Mouse (Mus musculus): Measurements from ENCODE around the gene Ttyh2. TPM values are rescaled to one million over a fixed set of nuclear protein-coding genes. Genes with fewer than 3 reads are reported as not detected.

Ttyh2 gene
- polyA plus RNA-seq, 2 experiments from 2014 or later = 2.4 to 3.3 TPM

- no peak for ATAC-seq
These were observed 36.2 kb downstream of the Ttyh2 start for GRCm38 (mm10) chr11:114711393-114711792.

DNA sequence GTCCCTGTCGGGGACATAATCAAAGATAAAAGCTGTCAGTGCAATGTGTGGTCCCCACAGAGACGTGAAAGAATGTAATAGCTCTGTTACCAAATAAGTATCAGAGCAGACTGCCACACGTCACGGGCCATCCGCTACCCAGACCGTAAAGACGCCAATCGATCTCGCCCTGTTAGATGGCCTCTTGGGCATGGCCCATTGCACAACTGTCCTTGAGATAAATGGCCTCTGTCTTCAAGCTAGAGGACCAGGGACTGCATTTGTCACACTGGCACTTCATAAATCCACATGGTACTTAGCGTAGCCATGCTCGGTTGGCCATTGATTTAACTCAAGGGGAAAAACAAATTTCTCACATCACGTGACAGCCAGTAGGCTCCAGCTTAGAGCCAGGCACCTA is 36.6 kb downstream of the Ttyh2 start:
- ATAC-seq = no peak

- ATAC-seq = no peak
These were observed 39.3 kb downstream of the Ttyh2 start for GRCm38 (mm10) chr11:114714526-114714925.

- no peak for ATAC-seq
These were observed 40.3 kb downstream of the Ttyh2 start for GRCm38 (mm10) chr11:114715531-114715930.

DNA sequence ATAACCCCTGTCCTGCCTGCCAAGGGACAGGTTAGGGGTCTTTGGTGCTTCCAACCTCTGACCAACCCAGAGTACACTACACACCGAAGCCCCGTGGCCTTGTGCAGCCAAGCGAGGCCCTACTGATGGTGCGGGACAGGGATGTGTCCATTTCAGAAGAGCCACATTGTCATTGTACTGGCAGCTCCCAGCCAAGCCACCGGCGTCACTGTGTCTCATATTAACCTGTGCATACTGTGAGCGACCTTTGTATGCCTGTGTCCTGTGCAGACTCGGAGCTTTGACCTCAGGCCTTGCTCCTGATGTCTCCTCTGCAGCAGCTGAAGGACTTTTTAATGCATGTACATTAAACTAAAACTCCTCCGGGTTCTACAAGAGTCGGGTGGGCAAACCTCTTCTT is 45.3 kb downstream of the Ttyh2 start:
- ATAC-seq = no peak

DNA sequence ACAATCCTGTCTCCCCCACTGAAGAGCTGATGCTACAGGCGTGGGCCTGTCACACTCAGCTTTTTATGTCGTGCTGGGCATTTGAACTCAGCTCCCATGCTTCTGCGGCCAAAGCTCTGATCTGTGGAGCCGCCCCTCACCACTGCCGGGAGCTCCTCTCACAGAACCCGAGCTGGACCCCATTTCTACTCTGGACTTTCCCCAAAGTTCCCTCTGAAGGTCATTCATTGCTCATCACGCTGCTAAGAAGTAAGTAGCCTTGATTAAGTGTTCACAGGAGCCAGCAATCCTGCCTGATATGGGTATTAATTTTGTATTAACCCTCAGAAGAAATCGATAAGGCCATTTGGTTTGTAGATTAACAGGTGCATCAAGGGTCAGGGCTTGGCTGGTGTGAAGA is 47.2 kb downstream of the Ttyh2 start:
- ATAC-seq = no peak

DNA sequence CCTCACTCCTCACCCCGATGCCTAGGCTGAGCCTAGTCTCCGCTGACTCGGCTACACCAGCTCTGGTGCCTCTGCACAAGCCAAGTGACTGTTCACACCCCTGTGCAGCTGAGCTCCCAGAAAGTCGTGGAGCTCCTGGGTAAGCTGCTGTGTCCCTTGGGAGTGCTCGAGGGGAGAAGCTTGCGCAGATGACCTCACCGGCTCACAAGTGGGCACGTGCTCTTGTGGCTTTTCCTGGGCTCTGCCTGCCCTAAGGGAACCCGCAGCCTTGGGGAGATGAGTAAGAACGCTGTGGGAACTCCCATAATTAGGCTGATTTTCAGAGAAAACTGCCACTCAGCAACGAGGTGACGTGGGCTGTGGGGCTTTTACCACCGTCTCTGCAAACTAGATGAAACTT is 47.8 kb downstream of the Ttyh2 start:
- no peak for ATAC-seq

DNA sequence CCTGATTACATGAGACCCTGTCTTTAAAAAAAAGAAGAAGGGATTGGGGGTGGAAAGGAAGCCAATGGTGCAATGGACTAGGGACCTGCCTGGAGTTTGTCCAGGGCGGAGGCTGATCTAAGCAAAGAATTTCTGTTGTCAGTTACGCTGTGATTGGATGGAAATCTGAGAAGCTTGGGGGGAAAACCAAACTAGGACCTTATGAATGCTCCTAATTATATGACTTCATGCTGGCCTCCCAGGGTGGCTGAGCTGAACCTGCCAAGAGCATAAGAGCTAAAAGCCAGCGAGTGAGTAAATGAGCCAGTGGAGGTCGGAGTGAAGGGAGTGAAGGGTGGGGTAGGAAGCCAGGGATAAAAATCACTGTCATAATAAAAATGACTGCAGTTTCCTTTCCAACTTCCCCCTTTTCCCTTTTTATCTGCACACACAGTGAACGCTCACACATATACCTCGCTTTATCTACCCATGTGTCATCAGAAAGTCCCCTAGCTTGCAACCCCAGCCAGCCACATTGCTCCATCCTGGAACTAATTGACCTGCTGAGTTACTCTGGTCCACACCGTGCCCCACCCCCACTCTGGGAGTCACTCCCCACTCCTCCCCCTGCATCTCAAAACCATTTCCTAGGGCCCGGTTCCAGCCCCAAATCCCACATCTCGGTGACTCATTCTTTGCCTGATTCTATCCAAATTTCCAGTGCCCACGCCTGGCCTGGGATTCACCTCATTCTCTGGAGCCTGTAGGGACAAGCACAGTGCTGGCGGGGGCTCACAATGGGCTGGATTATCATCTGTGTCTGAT is 49.8 kb downstream of the Ttyh2 start:
- no peak for ATAC-seq

DNA sequence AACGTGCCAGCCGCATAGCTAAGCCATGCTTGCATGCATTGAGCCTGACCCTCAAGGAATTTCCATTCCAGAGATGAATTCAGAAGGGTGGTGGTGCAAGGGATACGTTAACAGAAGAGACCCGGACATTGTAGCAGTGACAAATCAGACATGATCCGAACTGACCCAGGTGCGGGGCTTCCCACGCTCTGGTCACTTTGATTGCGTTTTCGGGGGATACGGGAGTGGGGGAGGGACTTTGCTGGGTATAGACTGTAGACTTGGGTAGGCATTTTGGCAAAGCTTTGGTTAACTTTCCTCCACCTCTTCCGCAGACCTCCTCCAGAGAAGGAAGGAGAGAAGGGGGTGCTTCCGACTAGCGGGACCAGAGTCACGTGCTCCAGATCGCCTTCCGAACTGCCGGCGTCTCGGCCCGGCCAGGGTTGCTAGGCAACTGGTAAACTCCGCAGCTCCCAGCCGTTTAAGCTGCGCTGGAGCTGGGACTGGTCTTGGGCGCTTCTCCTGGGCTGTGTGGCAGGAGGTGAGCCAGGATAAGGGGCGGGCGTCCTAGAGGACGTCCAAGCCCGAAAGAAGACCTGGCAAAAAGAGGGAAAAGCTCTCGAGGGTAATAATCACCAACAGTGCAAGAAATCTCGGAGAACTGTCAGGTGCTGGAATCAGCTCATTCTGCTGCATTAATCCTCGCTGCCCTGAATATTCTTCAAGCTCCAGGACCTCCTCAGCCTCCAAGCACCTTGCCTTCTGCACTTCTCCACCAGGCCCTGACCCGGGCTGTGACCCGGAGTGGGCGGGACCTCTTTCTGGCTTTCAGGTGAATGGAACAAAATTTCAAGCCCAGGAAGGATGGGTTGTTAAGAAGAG is 52.0 kb downstream of the Ttyh2 start, which contains the start of gene Dnaic2:
TSS of gene Dnaic2 (plus strand) at position 444 of the 861 bp plus-strand sequence.
- no peak for ATAC-seq

DNA sequence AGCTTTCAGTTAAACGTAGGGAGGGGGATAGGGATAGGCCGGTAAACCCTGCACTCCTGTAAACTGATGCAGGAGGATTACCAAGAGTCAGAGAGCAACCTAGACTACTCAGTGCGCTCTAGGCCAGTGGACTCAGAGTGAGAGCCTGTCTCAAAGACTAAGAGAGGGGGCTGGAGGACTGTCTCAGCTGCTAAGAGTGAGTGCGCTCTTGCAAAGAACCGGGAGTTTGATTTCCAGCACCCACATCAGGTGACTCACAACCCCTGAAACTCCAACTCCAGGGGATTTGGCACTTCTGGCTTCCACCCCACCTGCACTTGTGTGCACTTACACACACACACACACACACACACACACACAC is 52.6 kb downstream of the Ttyh2 start:
- no peak for ATAC-seq

DNA sequence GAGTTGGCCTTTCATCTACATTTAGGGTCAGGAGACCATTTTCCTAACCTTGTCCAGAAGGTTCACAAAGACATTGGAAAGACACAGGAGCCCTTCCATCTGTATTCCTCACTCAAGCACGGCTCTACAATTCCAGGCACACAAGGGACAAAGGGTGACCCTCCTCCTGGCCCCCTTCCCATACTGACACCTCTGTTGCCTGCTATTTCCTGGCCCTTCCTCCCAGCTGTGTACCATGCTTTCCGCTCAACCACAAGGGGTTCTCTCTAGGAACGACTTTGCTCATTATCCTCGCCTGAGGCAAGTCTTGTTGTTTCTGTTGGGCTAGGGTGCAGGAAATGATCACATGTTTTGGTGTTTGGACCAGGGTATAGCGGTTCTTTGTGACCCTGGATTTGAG is 53.1 kb downstream of the Ttyh2 start:
- no peak for ATAC-seq

GRCm38 (mm10) chr11:114729832-114730363 is 54.7 kb downstream of the Ttyh2 start:
- no peak for ATAC-seq

DNA sequence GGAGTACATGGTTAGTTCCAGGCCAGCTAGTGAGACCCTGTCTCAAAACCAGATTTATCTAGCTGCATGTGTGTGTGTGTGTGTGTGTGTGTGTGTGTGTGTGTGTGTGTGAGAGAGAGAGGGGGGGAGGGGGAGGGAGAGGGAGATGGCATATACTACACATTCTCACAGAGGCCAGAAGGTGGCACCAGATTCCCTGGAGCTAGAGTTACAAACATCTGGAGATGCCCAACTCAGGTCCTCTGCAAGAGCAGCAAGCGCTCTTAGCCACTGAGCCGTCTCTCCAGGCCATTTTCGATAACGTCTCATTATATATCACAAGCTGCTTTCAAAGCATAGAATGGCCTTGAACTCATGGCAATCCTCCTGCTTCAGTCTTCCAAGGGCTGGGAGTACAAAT is 56.5 kb downstream of the Ttyh2 start:
- ATAC-seq = no peak

DNA sequence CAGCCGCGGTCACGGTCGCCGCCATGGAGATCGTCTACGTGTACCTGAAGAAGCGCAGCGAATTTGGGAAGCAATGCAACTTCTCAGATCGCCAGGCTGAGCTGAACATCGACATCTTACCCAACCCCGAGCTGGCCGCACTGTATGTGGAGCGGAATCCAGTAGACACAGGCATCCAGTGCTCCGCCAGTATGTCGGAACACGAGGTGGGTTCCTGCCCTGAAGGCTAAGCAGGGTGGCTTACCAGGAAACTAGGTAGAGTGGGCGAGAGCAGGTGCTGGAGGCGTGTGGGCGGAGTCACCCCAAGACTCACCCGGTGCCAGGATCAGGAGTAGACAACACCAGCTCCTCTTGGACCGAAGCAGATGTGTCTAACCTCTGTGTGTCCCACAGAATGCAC is 57.7 kb downstream of the Ttyh2 start:
- no peak for ATAC-seq

GRCm38 (mm10) chr11:114736111-114736510 is 60.9 kb downstream of the Ttyh2 start:
- no peak for ATAC-seq

DNA sequence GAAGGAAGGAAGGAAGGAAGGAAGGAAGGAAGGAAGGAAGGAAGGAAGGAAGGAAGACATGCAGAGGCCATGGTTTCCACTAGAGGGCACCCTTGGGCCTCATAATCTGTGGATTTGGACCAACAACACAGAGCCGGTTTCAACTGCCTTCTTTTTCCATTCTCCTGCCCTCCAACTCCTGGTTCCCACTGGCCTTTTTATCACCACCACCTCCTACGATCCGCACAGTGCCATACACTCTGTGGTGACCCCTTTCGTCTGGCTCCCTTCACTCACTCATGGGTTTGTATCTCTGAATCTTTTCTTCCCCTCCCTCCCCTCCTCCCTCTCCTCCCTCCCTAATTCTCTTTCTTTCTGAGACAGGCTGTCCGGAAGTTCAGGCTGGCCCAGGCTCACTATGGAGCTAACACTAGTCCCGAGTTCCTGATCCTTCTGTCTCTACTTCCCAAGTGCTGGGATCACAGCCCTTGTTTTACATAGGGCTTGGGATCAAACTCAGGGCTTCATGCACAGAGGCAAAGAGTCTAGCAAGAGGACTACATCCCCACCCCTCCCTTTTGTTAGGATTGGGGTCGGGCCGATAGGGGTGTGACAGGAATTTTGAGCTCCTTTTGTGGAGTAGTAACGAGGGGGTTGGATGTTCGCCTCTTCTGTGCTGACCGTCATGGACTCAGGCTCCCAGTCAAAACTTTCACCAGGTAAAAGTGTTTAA is 61.8 kb downstream of the Ttyh2 start:
- ATAC-seq = no peak

DNA sequence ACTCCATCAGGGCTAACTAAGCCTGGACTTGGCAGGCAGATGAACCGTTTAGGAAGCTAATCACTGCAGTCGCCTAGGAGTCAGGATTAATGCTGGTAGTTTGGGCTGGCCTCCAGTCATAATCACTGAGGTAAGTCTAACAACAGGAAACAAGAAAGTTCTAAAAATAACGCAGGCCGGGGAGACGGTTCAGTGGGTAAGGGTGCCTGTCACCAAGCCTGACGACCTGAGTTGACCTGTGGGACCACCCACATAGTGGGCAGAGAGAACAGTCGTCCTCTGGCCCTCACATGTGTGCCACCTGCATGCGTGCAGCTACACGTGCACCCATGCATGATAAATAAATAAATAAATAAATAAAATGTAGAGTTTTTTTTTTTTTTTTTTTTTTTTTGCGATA is 65.4 kb downstream of the Ttyh2 start:
- ATAC-seq = no peak

DNA sequence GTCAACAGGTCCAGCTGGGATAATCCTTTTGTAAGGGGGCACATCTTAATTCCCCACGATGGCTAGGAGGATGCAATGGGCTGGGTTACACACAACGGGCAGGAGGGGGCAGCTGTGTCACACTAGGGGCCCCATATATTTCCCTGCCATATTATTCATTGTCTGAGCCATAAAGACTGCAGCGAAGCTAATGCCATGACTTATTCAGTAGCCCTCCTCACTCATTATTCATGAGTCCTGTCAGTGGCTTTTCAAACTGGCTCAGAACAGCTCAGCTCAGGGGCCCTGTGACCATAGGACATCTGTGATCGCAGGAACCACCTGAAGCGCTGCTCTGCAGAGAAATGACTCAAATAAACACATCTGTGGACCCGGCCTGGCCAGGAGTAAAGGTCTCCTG is 66.2 kb downstream of the Ttyh2 start:
- no peak for ATAC-seq

DNA sequence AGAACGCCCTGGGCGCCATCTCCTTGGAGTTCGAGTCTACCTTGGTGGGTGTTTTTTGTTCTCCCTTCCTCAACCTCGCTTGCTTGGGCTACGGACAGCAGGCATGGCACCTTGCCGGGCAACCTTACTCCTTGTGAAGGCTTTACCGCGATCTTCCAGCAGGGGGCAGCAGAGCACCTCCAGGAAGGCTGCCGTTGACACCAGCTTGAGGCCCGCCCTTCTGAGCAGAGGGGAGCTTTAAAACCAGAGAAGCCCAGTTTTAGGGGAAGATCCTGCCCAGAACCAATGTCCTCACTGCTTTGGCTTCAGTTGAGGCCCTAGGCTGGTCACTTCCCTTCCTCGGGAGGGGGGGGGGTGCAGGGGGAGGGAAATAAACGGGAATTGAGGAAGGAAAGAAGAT is 69.9 kb downstream of the Ttyh2 start:
- ATAC-seq = peak; percentile 57

DNA sequence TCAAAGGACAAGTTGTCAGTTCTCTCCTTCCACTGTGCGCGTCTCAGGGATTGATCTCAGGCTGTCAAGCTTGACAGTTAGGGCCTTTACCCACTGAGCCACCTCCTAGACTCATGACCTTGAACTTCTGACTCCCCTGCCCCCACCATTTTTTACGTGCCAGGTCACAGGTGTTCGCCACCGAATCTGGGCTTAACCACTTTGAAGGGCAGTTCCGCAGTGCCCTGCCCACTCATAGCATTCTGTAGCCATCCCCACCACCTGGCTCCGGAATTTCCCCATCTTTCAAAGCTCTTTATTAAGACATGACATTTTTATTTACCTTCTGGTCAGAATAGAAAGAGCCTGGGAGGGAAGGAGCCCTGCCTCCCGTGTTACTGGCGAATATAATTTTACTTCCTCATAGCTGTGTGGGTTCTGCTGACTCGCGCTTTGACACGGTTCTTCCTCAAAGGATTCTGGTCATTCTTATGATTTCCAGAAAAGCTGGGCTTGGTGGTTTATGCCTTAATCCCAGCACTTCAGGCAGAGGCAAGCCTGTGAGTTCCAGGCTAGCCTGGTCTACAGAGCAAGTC is 72.4 kb downstream of the Ttyh2 start:
- no peak for ATAC-seq

DNA sequence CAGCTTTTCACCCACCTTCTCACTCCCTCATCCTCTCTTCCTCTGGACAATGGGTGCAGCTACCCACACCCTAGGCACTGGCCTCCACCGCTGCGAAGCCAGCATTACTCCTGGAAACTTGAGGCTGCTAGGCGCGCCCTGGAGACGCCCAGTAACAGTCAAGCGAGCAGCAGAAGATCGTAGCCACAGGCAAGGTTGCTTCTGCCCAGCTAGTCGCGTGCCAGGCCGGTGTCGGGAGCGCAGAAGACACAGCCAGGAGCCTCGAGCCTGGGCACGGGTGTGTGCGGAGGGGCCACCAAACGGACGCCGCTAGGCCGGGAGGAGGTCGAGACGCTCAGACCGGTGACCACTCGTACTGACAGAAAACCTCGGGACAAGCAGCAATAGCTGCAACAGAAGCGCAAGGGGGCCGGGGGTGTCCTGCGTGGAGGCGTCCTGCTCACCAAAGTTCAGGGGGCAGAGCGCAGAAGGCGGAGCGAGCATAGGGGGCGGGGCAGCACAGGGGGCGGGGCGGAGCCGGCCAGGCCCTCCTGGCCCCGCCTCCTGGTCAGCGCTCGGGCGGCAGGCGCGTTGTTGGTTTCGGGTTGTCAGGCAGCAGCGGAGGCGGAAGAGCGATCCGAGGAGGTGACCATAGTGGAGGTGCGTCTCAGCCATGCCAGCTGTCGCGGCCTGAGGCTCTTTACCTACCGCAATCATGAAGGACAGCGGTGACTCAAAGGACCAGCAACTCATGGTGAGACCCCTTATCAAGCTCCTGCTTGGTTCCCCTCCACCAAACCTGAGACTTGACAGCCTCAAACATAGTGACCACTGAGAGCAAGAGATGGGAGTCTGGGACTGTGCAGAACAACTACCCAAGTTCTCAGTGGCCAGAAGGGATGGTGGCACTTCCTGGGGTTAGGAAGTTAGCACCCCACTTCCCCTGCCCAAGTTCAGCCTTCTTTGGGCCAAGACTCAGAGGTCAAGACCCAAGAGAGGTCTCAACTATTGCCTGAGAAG is 89.9 kb downstream of the Ttyh2 start, which contains the start of gene Kif19a:
TSS of gene Kif19a (plus strand) at position 569 of the 999 bp plus-strand sequence.
- ATAC-seq = no peak

All from activated CD4-positive, CD25-positive, alpha-beta regulatory T cell, adult 4 months (primary cell).